Mouse (Mus musculus) MEL (cell line): Measurements from ENCODE around the gene Rpl36a. TPM values are rescaled to one million over a fixed set of nuclear protein-coding genes. Genes with fewer than 3 reads are reported as not detected.
"Not testable (repeated sequence)": the region's sequence is repeated elsewhere in the genome, so short reads cannot be mapped to it uniquely, and the experiment has no call there.

Experiments
- DNase-seq: peaks from one replicate; pipeline ENCODE4 v3.0.0; 2011; ENCODE audit warnings: low read depth, low spot score
- H3K27ac ChIP-seq: 2 replicates; pipeline ENCODE4 v1.5.1; 2012; ENCODE audit warnings: low read depth, mild to moderate bottlenecking, control low read depth, low read length, moderate library complexity; ENCODE audit not compliant: control insufficient read depth
- H3K27me3 ChIP-seq, 2 experiments: fragments of 150-350 bp in 1 of 2; sonication (generic) in 1 of 2; 2 replicates each; pipeline ENCODE4 v1.6.1; 2012; ENCODE audit warnings: low read length in 2 of 2, mild to moderate bottlenecking in 2 of 2, improper control_type of control experiment in 1 of 2, moderate library complexity in 1 of 2; ENCODE audit not compliant: insufficient read depth in 2 of 2, control insufficient read depth in 1 of 2
- H3K36me3 ChIP-seq, 2 experiments: 2 replicates each; pipeline ENCODE4 v1.6.1; 2012 to 2014; ENCODE audit warnings: low read length in 2 of 2, improper control_type of control experiment in 1 of 2, inconsistent platforms in 1 of 2, mild to moderate bottlenecking in 1 of 2; ENCODE audit not compliant: insufficient read depth in 2 of 2, control insufficient read depth in 1 of 2
- H3K4me1 ChIP-seq, 2 experiments: fragments of 150-350 bp in 1 of 2; sonication (generic) in 1 of 2; 2 replicates each; pipeline ENCODE4 v1.6.1; 2012; ENCODE audit warnings: low read length in 2 of 2, improper control_type of control experiment in 1 of 2, mild to moderate bottlenecking in 1 of 2; ENCODE audit not compliant: insufficient read depth in 2 of 2, control insufficient read depth in 1 of 2
- H3K4me3 ChIP-seq, 2 experiments: fragments of 150-350 bp in 1 of 2; sonication (generic) in 1 of 2; 2 replicates each; pipeline ENCODE4 v1.5.1; 2012; ENCODE audit warnings: low read depth in 2 of 2, low read length in 2 of 2, mild to moderate bottlenecking in 2 of 2, moderate library complexity in 2 of 2, control low read depth in 1 of 2, improper control_type of control experiment in 1 of 2; ENCODE audit not compliant: control insufficient read depth in 1 of 2, insufficient read depth in 1 of 2
- H3K79me2 ChIP-seq: 2 replicates; pipeline ENCODE4 v1.6.1; 2012; ENCODE audit warnings: mild to moderate bottlenecking, low read length, moderate library complexity; ENCODE audit not compliant: control insufficient read depth, poor library complexity, insufficient read depth
- H3K9ac ChIP-seq: 2 replicates; pipeline ENCODE4 v1.6.1; 2012; ENCODE audit warnings: low read depth, mild to moderate bottlenecking, control low read depth, low read length, moderate library complexity; ENCODE audit not compliant: control insufficient read depth, poor library complexity, severe bottlenecking
- H3K9me3 ChIP-seq: fragments of 150-350 bp; sonication (generic); replicated peaks from 2 replicates; pipeline ENCODE4 v1.6.1; 2012; ENCODE audit warnings: mild to moderate bottlenecking, low read length, improper control_type of control experiment, moderate library complexity; ENCODE audit not compliant: insufficient read depth
- CTCF ChIP-seq, 3 experiments: IDR thresholded peaks in 2 of 3; conservative IDR thresholded peaks in 1 of 3; 2 replicates each; pipeline ENCODE4 v1.5.1; 2011 to 2012; ENCODE audit warnings: low read length in 3 of 3, low read depth in 2 of 3, mild to moderate bottlenecking in 2 of 3, improper control_type of control experiment in 1 of 3, inconsistent platforms in 1 of 3, mixed read lengths in 1 of 3, moderate library complexity in 1 of 3; ENCODE audit not compliant: control insufficient read depth in 1 of 3, insufficient read depth in 1 of 3, poor library complexity in 1 of 3, severe bottlenecking in 1 of 3
- E2F4 ChIP-seq: IDR thresholded peaks from 2 replicates; pipeline ENCODE4 v1.6.1; 2011; ENCODE audit warnings: low read depth, low read length, improper control_type of control experiment, borderline replicate concordance
- GABPA ChIP-seq: IDR thresholded peaks from 2 replicates; pipeline ENCODE4 v1.6.1; 2012; ENCODE audit warnings: low read depth, mild to moderate bottlenecking, inconsistent platforms, low read length, improper control_type of control experiment, moderate library complexity
- GATA1 ChIP-seq: IDR thresholded peaks from 2 replicates; pipeline ENCODE4 v1.6.1; 2011; ENCODE audit warnings: low read depth, low read length, improper control_type of control experiment
- HCFC1 ChIP-seq: IDR thresholded peaks from 2 replicates; pipeline ENCODE4 v1.6.1; 2012; ENCODE audit warnings: low read depth, mild to moderate bottlenecking, inconsistent platforms, low read length, improper control_type of control experiment, moderate library complexity
- JUND ChIP-seq: IDR thresholded peaks from 2 replicates; pipeline ENCODE4 v1.6.1; 2011; ENCODE audit warnings: low read depth, mild to moderate bottlenecking, improper control_type of control experiment, low read length
- MAX ChIP-seq: IDR thresholded peaks from 2 replicates; pipeline ENCODE4 v1.6.1; 2011; ENCODE audit warnings: low read length, improper control_type of control experiment
- MXI1 ChIP-seq: IDR thresholded peaks from 2 replicates; pipeline ENCODE4 v1.6.1; 2011; ENCODE audit warnings: mild to moderate bottlenecking, low read depth, low read length, improper control_type of control experiment
- MYC ChIP-seq: IDR thresholded peaks from 2 replicates; pipeline ENCODE4 v1.6.1; 2011; ENCODE audit warnings: low read depth, mild to moderate bottlenecking, low read length, improper control_type of control experiment, moderate library complexity
- POLR2AphosphoS2 ChIP-seq: IDR thresholded peaks from 2 replicates; pipeline ENCODE4 v1.6.1; 2011; ENCODE audit warnings: low read length, improper control_type of control experiment
- POLR2AphosphoS5 ChIP-seq: IDR thresholded peaks from 2 replicates; pipeline ENCODE4 v1.6.1; 2012; ENCODE audit warnings: low read depth, borderline replicate concordance, mild to moderate bottlenecking, inconsistent platforms, low read length, moderate library complexity, mixed read lengths
- SIN3A ChIP-seq: IDR thresholded peaks from 2 replicates; pipeline ENCODE4 v1.6.1; 2012; ENCODE audit warnings: low read length, improper control_type of control experiment, inconsistent platforms
- SMC3 ChIP-seq: IDR thresholded peaks from 2 replicates; pipeline ENCODE4 v1.6.1; 2011; ENCODE audit warnings: low read depth, low read length, improper control_type of control experiment
- TAL1 ChIP-seq: IDR thresholded peaks from 2 replicates; pipeline ENCODE4 v1.6.1; 2012; ENCODE audit warnings: mild to moderate bottlenecking, inconsistent platforms, low read length, moderate library complexity, mixed read lengths
- ZC3H11A ChIP-seq: IDR thresholded peaks from 2 replicates; pipeline ENCODE4 v1.6.1; 2012; ENCODE audit warnings: low read depth, mild to moderate bottlenecking, inconsistent platforms, low read length, improper control_type of control experiment
- ZNF384 ChIP-seq: IDR thresholded peaks from 2 replicates; pipeline ENCODE4 v1.6.1; 2012; ENCODE audit warnings: low read depth, mild to moderate bottlenecking, inconsistent platforms, low read length, improper control_type of control experiment
- polyA plus RNA-seq, 2 experiments: library from polyadenylated mRNA; stranded (reverse) in 1 of 2; unstranded in 1 of 2; fragments of >175 nt in 1 of 2; fragments of >200 nt in 1 of 2; gene quantifications; 2 replicates each; pipeline versions ENCODE4 v1.2.1 to v1.2.4; 2012; ENCODE audit warnings: low replicate concordance in 2 of 2, low read depth in 1 of 2; ENCODE audit not compliant: insufficient read length in 2 of 2, insufficient read depth in 1 of 2, missing spikeins in 1 of 2
- total RNA-seq: library from RNA; depleted of rRNA; stranded (reverse); fragments of 300-350 nt; gene quantifications from 2 replicates; pipeline ENCODE4 v1.2.3, GENCODE M21; 2012; rRNA removed

Rpl36a gene
- total RNA-seq (6,735 and 6,935 TPM in 2 replicates), polyA plus RNA-seq (1,000 to 10,000 TPM in 1 of 2 experiments, not detected in 1; 1,673 TPM)

DNA sequence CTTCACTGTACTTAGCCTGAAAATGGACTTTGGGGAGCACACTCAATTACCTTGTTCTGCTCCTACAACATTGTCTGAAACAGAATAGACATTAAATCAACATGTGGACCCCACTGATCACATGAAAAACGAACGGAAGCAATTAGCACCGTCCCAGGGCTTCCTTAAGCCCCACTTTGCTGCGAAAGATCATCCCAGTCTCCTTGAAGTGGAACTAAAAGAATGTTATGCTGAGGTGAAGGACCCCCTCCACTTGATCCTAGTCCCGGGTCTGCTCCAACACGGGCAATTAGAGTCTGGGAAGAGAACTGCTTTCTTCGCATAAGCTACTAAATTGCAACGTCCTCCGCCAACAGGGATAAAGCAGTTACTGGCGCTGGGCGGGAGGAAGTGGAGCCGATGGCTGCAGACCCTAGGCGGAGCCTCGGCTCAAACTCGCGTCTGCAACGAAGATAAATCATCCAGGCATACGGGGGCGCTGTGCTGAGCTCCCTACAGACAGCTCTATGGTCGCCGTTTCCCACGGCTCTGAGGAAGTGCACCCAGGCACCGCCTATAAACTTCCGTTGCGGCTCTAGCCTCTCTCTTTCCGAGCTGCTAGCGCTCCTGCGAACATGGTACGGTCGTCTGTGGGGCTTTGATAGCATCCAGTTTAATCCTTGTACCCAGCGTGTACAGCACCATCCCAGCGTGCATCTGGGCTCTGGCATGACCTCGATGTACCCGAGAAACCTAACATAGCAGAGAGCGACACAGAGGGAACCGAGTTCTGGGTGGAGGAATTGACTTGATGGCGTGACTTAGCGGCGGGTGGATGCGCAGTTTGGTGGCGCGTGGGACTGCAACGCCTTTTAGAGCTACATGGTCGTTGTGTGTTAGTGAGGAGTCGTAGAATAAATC lies at the start of gene Rpl36a:
TSS of gene Rpl36a (plus strand) at position 552 of the 900 bp plus-strand sequence.
- Histone ChIP-seq H3K4me3 (peak within 1 kb of the TSS; percentile 70 to 75), H3K4me1 (peaks cover 7 to 18% of the 10 kb centered on the region in 2 experiments; a peak in 3 of 4 replicates), H3K9ac (peak within 1 kb of the TSS; percentile 85), H3K27me3 (no peaks in the 10 kb centered on the region), H3K79me2 (peaks cover 70% of the 10 kb centered on the region), H3K36me3 (peaks cover 18 to 43% of the 10 kb centered on the region in 2 experiments), H3K27ac (peak within 1 kb of the TSS; percentile 99), H3K9me3 (no peaks in the 10 kb centered on the region)
- peak; percentile 100 for DNase-seq
- TF ChIP-seq GATA1 (no peak), GABPA (no peak), POLR2AphosphoS5 (peak; percentile 98), TAL1 (peak; percentile 23; the same call in 1 of the 2 replicates), CTCF (IDR thresholded peaks at IDR 0.05 in 2 of 3, conservative IDR thresholded peaks at IDR 0.05 in 1 of 3; ENCODE audit: control insufficient read depth in 1 of 3, insufficient read depth in 1 of 3, low read depth in 2 of 3, low read length in 3 of 3, poor library complexity in 1 of 3, severe bottlenecking in 1 of 3) (peak in 1 of 3 experiments; percentile 89; a peak in 2 of 6 replicates)

DNA sequence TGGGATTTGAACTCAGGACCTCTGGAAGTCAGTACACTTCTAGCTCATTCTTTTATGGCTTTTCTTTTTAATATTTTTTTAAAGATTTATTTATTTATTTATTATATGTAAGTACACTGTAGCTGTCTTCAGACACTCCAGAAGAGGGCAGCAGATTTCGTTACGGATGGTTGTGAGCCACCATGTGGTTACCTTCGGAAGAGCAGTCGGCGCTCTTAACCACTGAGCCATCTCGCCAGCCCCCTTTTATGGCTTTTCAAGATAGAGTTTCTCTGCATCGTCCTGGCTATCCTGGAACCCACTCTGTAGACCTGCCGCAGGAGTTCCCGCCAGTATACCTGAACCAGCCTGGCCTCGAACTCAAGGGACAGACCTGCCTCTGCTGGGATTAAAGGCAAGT lies 45.7 kb upstream of the Rpl36a start:
- H3K9ac ChIP-seq = peak overlapping the region; percentile 99
- not testable (repeated sequence) for H3K9me3 ChIP-seq, H3K27me3 ChIP-seq, H3K4me1 ChIP-seq
- H3K36me3 ChIP-seq = peaks cover 34 to 38% of the 10 kb centered on the region in 2 experiments
- peak; percentile 89 for DNase-seq
- H3K79me2 ChIP-seq = peaks cover 30% of the 10 kb centered on the region
- H3K4me3 ChIP-seq = peak overlapping the region; percentile 92 to 97
- H3K27ac ChIP-seq = peak overlapping the region; percentile 51; the same call in 1 of the 2 replicates
- TF ChIP-seq CTCF (IDR thresholded peaks at IDR 0.05 in 2 of 3, conservative IDR thresholded peaks at IDR 0.05 in 1 of 3; ENCODE audit: control insufficient read depth in 1 of 3, insufficient read depth in 1 of 3, low read depth in 2 of 3, low read length in 3 of 3, poor library complexity in 1 of 3, severe bottlenecking in 1 of 3) (peak in 2 of 3 experiments; percentile 50 to 66; a peak in 4 of 6 replicates), ZC3H11A (0 out of 2 replicates have a peak, but pooled peaks have one; percentile 34), MAX (peak; percentile 61; the same call in 1 of the 2 replicates), POLR2AphosphoS2 (0 out of 2 replicates have a peak, but pooled peaks have one; percentile 16), JUND (0 out of 2 replicates have a peak, but pooled peaks have one; percentile 3), SMC3 (peak; percentile 49), ZNF384 (0 out of 2 replicates have a peak, but pooled peaks have one; percentile 30), MXI1 (0 out of 2 replicates have a peak, but pooled peaks have one; percentile 23), SIN3A (peak; percentile 80), HCFC1 (0 out of 2 replicates have a peak, but pooled peaks have one; percentile 47), MYC (peak; percentile 73), E2F4 (0 out of 2 replicates have a peak, but pooled peaks have one; percentile 3)
